8 mouse cellular contexts compared by ENCODE assay signal in genomic region chrX:42153056-42153455, GRCm38 (mm10). TPM values are rescaled to one million over a fixed set of nuclear protein-coding genes. Genes with fewer than 3 reads are reported as not detected.
DNase-seq lines count a peak whose midpoint lies in the region; ATAC-seq and TF ChIP-seq lines count a peak whose summit lies in the region.

No protein-coding gene starts in this region.

- no peak overlapping the region for H3K9ac ChIP-seq in kidney, embryonic 16.5 days (replicated peaks; ENCODE audit: low read length)
- no peak overlapping the region for H3K9ac ChIP-seq in embryonic facial prominence, embryonic 13.5 days

- H3K36me3 ChIP-seq in kidney, embryonic 16.5 days (ENCODE audit: insufficient read depth, low read length): no peaks in the 10 kb centered on the region
- no peaks in the 10 kb centered on the region for H3K36me3 ChIP-seq in embryonic facial prominence, embryonic 13.5 days
- H3K36me3 ChIP-seq in myocyte (ENCODE audit: control insufficient read depth, insufficient read depth): no peaks in the 10 kb centered on the region

- WGBS in kidney, embryonic 16.5 days: 21% methylated on average over 4 of the region's 4 CpGs
- WGBS in embryonic facial prominence, embryonic 13.5 days: 24% methylated on average over 4 of the region's 4 CpGs

- TF ChIP-seq POLR2A in myocyte (IDR thresholded peaks at IDR 0.05; ENCODE audit: insufficient read length, low read depth): no peak

- no peak for DNase-seq in kidney, postnatal 25 days
- DNase-seq in kidney, postnatal 14 days: peak; percentile 9
- no peak for DNase-seq in testis, postnatal 14 days (ENCODE audit: low spot score)
- no peak for DNase-seq in cerebellum, postnatal 36 days

- H3K27me3 ChIP-seq in kidney, embryonic 16.5 days (ENCODE audit: insufficient read depth, low read length): no peaks in the 10 kb centered on the region
- no peaks in the 10 kb centered on the region for H3K27me3 ChIP-seq in embryonic facial prominence, embryonic 13.5 days
- no peaks in the 10 kb centered on the region for H3K27me3 ChIP-seq in myocyte (ENCODE audit: control insufficient read depth, insufficient read depth, insufficient read length)

- H3K4me3 ChIP-seq in kidney, embryonic 16.5 days (ENCODE audit: low read length): peak overlapping the region; percentile 62
- H3K4me3 ChIP-seq in embryonic facial prominence, embryonic 13.5 days: peak overlapping the region; percentile 56
- peak overlapping the region; percentile 59 for H3K4me3 ChIP-seq in myocyte

- H3ac ChIP-seq in myocyte (ENCODE audit: control insufficient read depth, insufficient read length): no peak overlapping the region

- H3K79me2 ChIP-seq in myocyte (ENCODE audit: control insufficient read depth, insufficient read depth): peaks cover 67% of the 10 kb centered on the region

- no peaks in the 10 kb centered on the region for H3K9me3 ChIP-seq in kidney, embryonic 16.5 days (ENCODE audit: low read length)
- no peaks in the 10 kb centered on the region for H3K9me3 ChIP-seq in embryonic facial prominence, embryonic 13.5 days

- ATAC-seq in kidney, embryonic 16.5 days (ENCODE audit: low FRiP score, low TSS enrichment): no peak
- no peak for ATAC-seq in embryonic facial prominence, embryonic 13.5 days (ENCODE audit: insufficient number of reproducible peaks, insufficient read depth, low FRiP score, low TSS enrichment, low read depth)
- no peak for ATAC-seq in granulocyte monocyte progenitor cell, adult 5-6 weeks (replicated peaks; ENCODE audit: poor library complexity, severe bottlenecking)

- peak overlapping the region; percentile 65 for H3K4me2 ChIP-seq in kidney, embryonic 16.5 days (replicated peaks; ENCODE audit: low read depth, low read length)
- peak overlapping the region; percentile 55 for H3K4me2 ChIP-seq in embryonic facial prominence, embryonic 13.5 days
- peak overlapping the region; percentile 81 for H3K4me2 ChIP-seq in myocyte (ENCODE audit: low read depth)

- H3K27ac ChIP-seq in kidney, embryonic 16.5 days (ENCODE audit: low read length): 0 out of 2 replicates have a peak overlapping the region, but pooled peaks have one; percentile 46
- no peak overlapping the region for H3K27ac ChIP-seq in embryonic facial prominence, embryonic 13.5 days

- peaks cover 6% of the 10 kb centered on the region; the same call in 1 of the 2 replicates for H3K4me1 ChIP-seq in kidney, embryonic 16.5 days (ENCODE audit: insufficient read depth, low read length)
- H3K4me1 ChIP-seq in embryonic facial prominence, embryonic 13.5 days: peaks cover 3% of the 10 kb centered on the region; the same call in 1 of the 2 replicates

TF ChIP-seq in myocyte, 11 proteins besides CTCF, POLR2A, EP300 and RAD21:
- TF ChIP-seq POLR2AphosphoS2 (IDR thresholded peaks at IDR 0.05; ENCODE audit: insufficient read length, low read depth): no peak
- TF ChIP-seq CEBPB (IDR thresholded peaks at IDR 0.05; ENCODE audit: insufficient read depth, poor library complexity, severe bottlenecking): no peak
- TF ChIP-seq MAX (IDR thresholded peaks at IDR 0.05; ENCODE audit: low read depth): no peak
- TF ChIP-seq TCF12 (IDR thresholded peaks at IDR 0.05; ENCODE audit: insufficient read depth, poor library complexity, severe bottlenecking): no peak
- TF ChIP-seq SRF (IDR thresholded peaks at IDR 0.05; ENCODE audit: control insufficient read depth, insufficient read length, low read depth): no peak
- TF ChIP-seq MYOG (IDR thresholded peaks at IDR 0.05; ENCODE audit: control insufficient read depth in 1 of 3, insufficient read depth in 1 of 3, insufficient read length in 2 of 3, low read depth in 2 of 3): no peak
- no peak for TF ChIP-seq TCF3 (IDR thresholded peaks at IDR 0.05; ENCODE audit: insufficient read length, low read depth)
- TF ChIP-seq E2F4 (IDR thresholded peaks at IDR 0.05; ENCODE audit: insufficient read depth): no peak
- TF ChIP-seq REST (IDR thresholded peaks at IDR 0.05; ENCODE audit: insufficient read depth, insufficient read length): no peak
- TF ChIP-seq USF1 (IDR thresholded peaks at IDR 0.05; ENCODE audit: low read depth): no peak
- no peak for TF ChIP-seq MYOD1 (IDR thresholded peaks at IDR 0.05; ENCODE audit: control insufficient read depth in 1 of 3, insufficient read length in 2 of 3, low read depth in 2 of 3)

RNA-seq across cellular contexts. Expression of gene Stag2, which starts 3.9 kb away (rescaled TPM):
- polyA plus RNA-seq in kidney, embryonic 16.5 days (2015; fragmentation: Nextera tagmentation; extraction: Ambion mirVana): 41.7 and 47.3 TPM in 2 replicates
- 42.9 and 48.5 TPM in 2 replicates for polyA plus RNA-seq in embryonic facial prominence, embryonic 13.5 days (2015; fragmentation: Nextera tagmentation; extraction: Ambion mirVana)
- polyA plus RNA-seq in myocyte (2012; fragmentation: generic; extraction: Trizol): 8.2 TPM
- total RNA-seq in granulocyte monocyte progenitor cell, adult 5-6 weeks (2014; fragmentation: Nextera tagmentation): 91.2 and 93.1 TPM in 2 replicates
- 465 and 541 TPM in 2 replicates for total RNA-seq in granulocyte monocyte progenitor cell, adult 5-6 weeks (2017)
